Mouse (Mus musculus): ENCODE measurements around the gene Erg28.

Erg28 gene

GRCm38 (mm10) chr12:85824438-85825264 lies at the start of gene Erg28, which contains the start of gene Ttll5:
Erg28 (minus strand) TSS chr12:85824550.
Ttll5 (plus strand) TSS chr12:85824659.
- peak; percentile 95 for DNase-seq (ENCODE audit: low spot score)

GRCm38 (mm10) chr12:85869423-85869822 lies 45.1 kb upstream of the Erg28 start:
- DNase-seq (ENCODE audit: low spot score), result no peak

- DNase-seq (ENCODE audit: low spot score), result no peak
Observed at GRCm38 (mm10) chr12:85867125-85867524, 42.8 kb upstream of the Erg28 start.

GRCm38 (mm10) chr12:85866624-85867023 lies 42.3 kb upstream of the Erg28 start:
- DNase-seq (ENCODE audit: low spot score), result no peak

- no peak for DNase-seq (ENCODE audit: low spot score)
Observed at GRCm38 (mm10) chr12:85865526-85865925, 41.2 kb upstream of the Erg28 start.

GRCm38 (mm10) chr12:85862514-85862913 lies 38.2 kb upstream of the Erg28 start:
- DNase-seq (ENCODE audit: low spot score), result no peak

- DNase-seq (ENCODE audit: low spot score), result no peak
Observed at GRCm38 (mm10) chr12:85859511-85860189, 35.3 kb upstream of the Erg28 start.

- DNase-seq (ENCODE audit: low spot score), result no peak
Observed at GRCm38 (mm10) chr12:85859111-85859510, 34.8 kb upstream of the Erg28 start.

GRCm38 (mm10) chr12:85857300-85857699 lies 33.0 kb upstream of the Erg28 start:
- no peak for DNase-seq (ENCODE audit: low spot score)

- DNase-seq (ENCODE audit: low spot score), result peak; percentile 44
Observed at GRCm38 (mm10) chr12:85854271-85854670, 29.9 kb upstream of the Erg28 start.

- DNase-seq (ENCODE audit: low spot score), result no peak
Observed at GRCm38 (mm10) chr12:85853836-85854235, 29.5 kb upstream of the Erg28 start.

- DNase-seq (ENCODE audit: low spot score), result no peak
Observed at GRCm38 (mm10) chr12:85850661-85851060, 26.3 kb upstream of the Erg28 start.

GRCm38 (mm10) chr12:85848164-85848958 lies 24.0 kb upstream of the Erg28 start:
- DNase-seq (ENCODE audit: low spot score), result peak; percentile 58

- DNase-seq (ENCODE audit: low spot score), result no peak
Observed at GRCm38 (mm10) chr12:85839371-85840000, 15.1 kb upstream of the Erg28 start.

GRCm38 (mm10) chr12:85837765-85838164 lies 13.4 kb upstream of the Erg28 start:
- no peak for DNase-seq (ENCODE audit: low spot score)

- no peak for DNase-seq (ENCODE audit: low spot score)
Observed at GRCm38 (mm10) chr12:85834543-85834942, 10.2 kb upstream of the Erg28 start.

- DNase-seq (ENCODE audit: low spot score), result no peak
Observed at GRCm38 (mm10) chr12:85830691-85831090, 6.3 kb upstream of the Erg28 start.

GRCm38 (mm10) chr12:85829866-85830265 lies 5.5 kb upstream of the Erg28 start:
- DNase-seq (ENCODE audit: low spot score), result no peak

GRCm38 (mm10) chr12:85828856-85829255 lies 4.5 kb upstream of the Erg28 start:
- no peak for DNase-seq (ENCODE audit: low spot score)

- no peak for DNase-seq (ENCODE audit: low spot score)
Observed at GRCm38 (mm10) chr12:85825822-85826221, 1.5 kb upstream of the Erg28 start.

- no peak for DNase-seq (ENCODE audit: low spot score)
Observed at GRCm38 (mm10) chr12:85825361-85825760, 1.0 kb upstream of the Erg28 start.

GRCm38 (mm10) chr12:85822051-85822450 lies 2.3 kb downstream of the Erg28 start:
- DNase-seq (ENCODE audit: low spot score), result no peak

Measured in testis, postnatal 10 days (tissue).